Mouse (Mus musculus): ENCODE measurements around the gene Pde4c.

The Pde4c gene

DNA sequence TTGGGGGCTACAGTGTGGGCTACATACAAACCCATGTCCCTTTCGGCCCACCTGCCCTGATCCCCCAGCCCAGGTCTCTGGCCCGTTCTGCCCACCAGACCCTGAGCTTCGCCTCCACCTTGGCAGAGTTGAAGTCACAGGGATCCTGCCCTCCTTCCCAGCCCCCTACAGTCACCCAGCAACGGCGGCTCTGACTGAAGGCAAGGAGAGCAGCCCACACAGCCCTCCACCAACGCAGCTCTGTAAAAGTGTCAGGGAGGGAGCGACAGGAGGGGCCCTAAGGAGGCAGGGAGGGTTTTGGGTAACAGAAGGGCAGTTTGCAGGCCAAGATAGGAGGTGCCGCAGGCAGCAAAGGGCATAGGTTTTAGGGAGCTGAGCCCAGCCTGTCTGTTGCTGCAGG is 67.3 kb downstream of the Pde4c start:
- no peak for DNase-seq (ENCODE audit: low spot score)

DNA sequence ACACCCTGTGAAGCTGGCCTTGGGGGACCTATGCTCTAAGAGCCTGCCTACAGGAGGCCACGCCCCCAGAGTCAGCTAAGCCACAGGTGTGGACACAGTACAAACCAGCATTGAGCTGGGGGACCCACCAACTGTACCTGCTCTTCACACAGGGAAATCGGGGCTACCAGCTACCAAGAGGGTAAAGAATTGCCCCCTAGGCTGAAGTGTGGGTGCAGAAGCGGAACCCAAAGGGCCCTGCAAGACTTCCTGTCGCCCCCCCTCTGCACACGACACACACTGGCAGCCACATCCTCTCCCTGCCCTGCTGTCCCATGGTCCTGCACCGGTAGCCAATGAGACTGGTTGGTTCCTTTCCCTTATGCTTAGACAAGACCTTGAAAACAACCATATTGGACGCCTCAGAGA is 67.8 kb downstream of the Pde4c start:
- no peak for DNase-seq (ENCODE audit: low spot score)

- peak; percentile 96 for DNase-seq (ENCODE audit: low spot score)
Observed at GRCm38 (mm10) chr8:70791975-70792691, 68.6 kb downstream of the Pde4c start.

- no peak for DNase-seq (ENCODE audit: low spot score)
Observed at GRCm38 (mm10) chr8:70792700-70793099, 69.2 kb downstream of the Pde4c start.

- no peak for DNase-seq (ENCODE audit: low spot score)
Observed at GRCm38 (mm10) chr8:70794215-70794614, 70.7 kb downstream of the Pde4c start.

GRCm38 (mm10) chr8:70795370-70795769 is 71.8 kb downstream of the Pde4c start:
- no peak for DNase-seq (ENCODE audit: low spot score)

- no peak for DNase-seq (ENCODE audit: low spot score)
Observed at GRCm38 (mm10) chr8:70796403-70797080, 73.0 kb downstream of the Pde4c start.

DNA sequence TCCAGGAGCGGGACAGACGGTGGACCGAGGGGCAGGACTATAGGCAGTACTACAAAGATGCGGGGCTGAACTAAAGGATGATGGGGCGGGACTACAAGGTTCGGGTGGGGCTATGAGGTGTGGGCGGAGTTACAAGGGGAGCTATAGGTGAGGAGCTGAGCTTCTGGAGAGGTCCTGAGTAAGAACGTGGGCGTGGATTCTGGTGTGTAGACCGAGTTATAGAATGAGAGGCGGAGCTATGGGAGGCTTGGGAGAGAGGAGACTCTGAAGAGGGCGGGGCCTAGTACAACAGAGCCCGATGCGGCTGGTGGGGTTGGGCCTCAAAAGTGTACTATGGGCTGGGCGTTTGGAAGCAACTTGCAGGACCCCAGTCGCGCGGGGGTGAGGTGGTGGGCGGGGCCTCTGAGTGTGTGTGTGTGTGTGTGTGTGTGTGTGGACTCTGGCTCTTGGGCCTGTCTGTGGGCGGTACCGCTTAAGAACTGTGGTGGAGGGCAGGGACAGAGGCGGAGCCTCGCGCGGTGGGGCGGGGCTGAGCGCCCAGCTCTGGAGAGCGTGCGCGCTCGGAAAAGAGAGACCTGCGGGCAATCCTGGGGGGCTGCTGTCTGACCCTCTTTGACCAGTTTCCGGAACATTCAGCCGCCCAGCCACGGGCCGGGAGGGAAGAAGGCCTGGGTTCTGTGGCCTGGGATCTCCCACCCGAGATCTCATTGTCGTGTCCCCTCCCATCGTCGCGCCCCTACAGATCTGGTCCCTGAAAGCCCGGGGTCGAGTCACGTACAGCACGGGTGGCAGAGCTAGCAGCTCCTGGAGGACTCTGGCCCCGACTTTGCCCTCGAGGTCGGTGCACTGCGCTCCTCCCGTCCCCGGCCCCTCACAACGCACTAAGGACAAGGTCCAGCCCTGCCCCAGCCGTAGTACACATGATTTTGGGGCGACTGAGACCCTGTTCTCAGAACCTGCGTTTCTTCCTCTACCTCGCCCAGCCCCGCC is 73.9 kb downstream of the Pde4c start:
- DNase-seq (ENCODE audit: low spot score): peak; percentile 91

DNA sequence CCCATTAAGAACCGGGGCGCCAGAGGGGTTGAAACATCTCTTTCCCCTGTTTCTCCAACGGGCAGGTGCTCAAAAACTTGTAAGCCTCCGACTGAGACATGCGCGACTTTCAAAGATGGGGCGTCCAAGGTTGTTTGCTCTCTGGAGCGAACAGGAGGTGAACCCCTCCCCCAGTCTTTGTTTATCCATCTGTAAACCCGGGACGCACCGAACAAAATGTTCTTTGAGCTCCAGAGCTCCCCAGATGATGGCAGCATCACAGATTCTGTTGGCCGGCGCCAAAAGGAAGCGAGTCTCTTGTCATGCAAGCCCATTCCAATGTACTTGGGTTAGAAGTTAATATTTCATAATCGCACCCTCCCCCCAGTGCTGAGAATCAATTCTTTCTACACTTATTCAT is 74.8 kb downstream of the Pde4c start:
- no peak for DNase-seq (ENCODE audit: low spot score)

GRCm38 (mm10) chr8:70800648-70801047 is 77.1 kb downstream of the Pde4c start:
- no peak for DNase-seq (ENCODE audit: low spot score)
